Mouse (Mus musculus): ENCODE results near the gene Prr15l.

Prr15l gene

GRCm38 (mm10) chr11:96917415-96917814, 10.5 kb upstream of the Prr15l start:
- DNase-seq (ENCODE audit: low read depth, low spot score) = no peak

GRCm38 (mm10) chr11:96919003-96919402, 8.9 kb upstream of the Prr15l start:
- DNase-seq (ENCODE audit: low read depth, low spot score) = no peak

- DNase-seq (ENCODE audit: low read depth, low spot score) = no peak
Measured at GRCm38 (mm10) chr11:96924861-96925260, 3.0 kb upstream of the Prr15l start.

- no peak for DNase-seq (ENCODE audit: low read depth, low spot score)
Measured at GRCm38 (mm10) chr11:96925469-96926148, 2.3 kb upstream of the Prr15l start.

- no peak for DNase-seq (ENCODE audit: low read depth, low spot score)
Measured at GRCm38 (mm10) chr11:96926587-96926986, 1.3 kb upstream of the Prr15l start.

GRCm38 (mm10) chr11:96928691-96929090, 787 bp downstream of the Prr15l start:
- DNase-seq (ENCODE audit: low read depth, low spot score) = no peak

GRCm38 (mm10) chr11:96929096-96929765, 1.3 kb downstream of the Prr15l start:
- DNase-seq (ENCODE audit: low read depth, low spot score) = no peak

- DNase-seq (ENCODE audit: low read depth, low spot score) = no peak
Measured at GRCm38 (mm10) chr11:96929766-96930331, 1.9 kb downstream of the Prr15l start.

GRCm38 (mm10) chr11:96931327-96932062, 3.6 kb downstream of the Prr15l start:
- DNase-seq (ENCODE audit: low read depth, low spot score) = no peak

- no peak for DNase-seq (ENCODE audit: low read depth, low spot score)
Measured at GRCm38 (mm10) chr11:96933562-96934276, 5.8 kb downstream of the Prr15l start.

- DNase-seq (ENCODE audit: low read depth, low spot score) = peak; percentile 67
Measured at GRCm38 (mm10) chr11:96934921-96935356, 7.0 kb downstream of the Prr15l start.

GRCm38 (mm10) chr11:96935872-96936650, 8.2 kb downstream of the Prr15l start:
- no peak for DNase-seq (ENCODE audit: low read depth, low spot score)

- peak; percentile 35 for DNase-seq (ENCODE audit: low read depth, low spot score)
Measured at GRCm38 (mm10) chr11:96937549-96938425, 9.9 kb downstream of the Prr15l start.

- no peak for DNase-seq (ENCODE audit: low read depth, low spot score)
Measured at GRCm38 (mm10) chr11:96938426-96938800, 10.5 kb downstream of the Prr15l start.

GRCm38 (mm10) chr11:96940578-96941465, 12.9 kb downstream of the Prr15l start:
- no peak for DNase-seq (ENCODE audit: low read depth, low spot score)

GRCm38 (mm10) chr11:96941989-96942590, 14.2 kb downstream of the Prr15l start:
- no peak for DNase-seq (ENCODE audit: low read depth, low spot score)

GRCm38 (mm10) chr11:96943746-96944304, 15.9 kb downstream of the Prr15l start, which contains the start of gene Pnpo:
Gene Pnpo, minus strand, starts transcription at chr11:96943986.
- DNase-seq (ENCODE audit: low read depth, low spot score) = peak; percentile 94
